Mouse (Mus musculus): ENCODE results near the gene Tnfrsf18.

Gene Tnfrsf18

GRCm38 (mm10) chr4:156077499-156078301 lies 51.7 kb downstream of the Tnfrsf18 start:
- peak; percentile 84 to 92 for DNase-seq
